Mouse (Mus musculus) myocyte (in vitro differentiated cells): ENCODE data around the gene Rpl9-ps6. TPM values are rescaled to one million over a fixed set of nuclear protein-coding genes. Genes with fewer than 3 reads are reported as not detected.

Experiments used
- H3K27me3 ChIP-seq: one replicate; pipeline ENCODE4 v1.6.1; 2011; ENCODE audit not compliant: control insufficient read depth, insufficient read depth, insufficient read length
- H3K36me3 ChIP-seq: one replicate; pipeline ENCODE4 v1.6.1; 2011; ENCODE audit not compliant: control insufficient read depth, insufficient read depth
- H3K4me2 ChIP-seq: one replicate; pipeline ENCODE4 v1.6.1; 2011; ENCODE audit warnings: low read depth, control low read depth
- H3K4me3 ChIP-seq: one replicate; pipeline ENCODE4 v1.5.1; 2011; ENCODE audit warnings: mild to moderate bottlenecking, control low read depth, moderate library complexity
- H3K79me2 ChIP-seq: one replicate; pipeline ENCODE4 v1.6.1; 2011; ENCODE audit not compliant: control insufficient read depth, insufficient read depth
- H3ac ChIP-seq: one replicate; pipeline ENCODE4 v1.6.1; 2011; ENCODE audit not compliant: control insufficient read depth, insufficient read length
- CEBPB ChIP-seq: IDR thresholded peaks from 2 replicates; pipeline ENCODE4 v1.6.1; 2011; ENCODE audit warnings: mild to moderate bottlenecking, moderate library complexity; ENCODE audit not compliant: poor library complexity, insufficient read depth, severe bottlenecking
- E2F4 ChIP-seq: IDR thresholded peaks from one replicate; pipeline ENCODE4 v1.6.1; 2011; ENCODE audit warnings: mild to moderate bottlenecking, control low read depth, moderate library complexity; ENCODE audit not compliant: insufficient read depth
- MAX ChIP-seq: IDR thresholded peaks from one replicate; pipeline ENCODE4 v1.6.1; 2011; ENCODE audit warnings: low read depth, mild to moderate bottlenecking, control low read depth
- MYOD1 ChIP-seq, 3 experiments: IDR thresholded peaks; one replicate each; pipeline ENCODE4 v1.6.1; 2011; ENCODE audit warnings: control low read depth in 2 of 3, low read depth in 2 of 3, mild to moderate bottlenecking in 2 of 3, moderate library complexity in 1 of 3; ENCODE audit not compliant: insufficient read length in 2 of 3, control insufficient read depth in 1 of 3
- MYOG ChIP-seq, 3 experiments: IDR thresholded peaks; one replicate each; pipeline ENCODE4 v1.6.1; 2011; ENCODE audit warnings: control low read depth in 2 of 3, low read depth in 2 of 3, mild to moderate bottlenecking in 2 of 3; ENCODE audit not compliant: insufficient read length in 2 of 3, control insufficient read depth in 1 of 3, insufficient read depth in 1 of 3
- POLR2A ChIP-seq: IDR thresholded peaks from one replicate; pipeline ENCODE4 v1.6.1; 2011; ENCODE audit warnings: low read depth, mild to moderate bottlenecking, control low read depth, moderate library complexity; ENCODE audit not compliant: insufficient read length
- POLR2AphosphoS2 ChIP-seq: IDR thresholded peaks from one replicate; pipeline ENCODE4 v1.6.1; 2011; ENCODE audit warnings: low read depth, control low read depth; ENCODE audit not compliant: insufficient read length
- REST ChIP-seq: IDR thresholded peaks from one replicate; pipeline ENCODE4 v1.6.1; 2011; ENCODE audit warnings: mild to moderate bottlenecking, control low read depth, moderate library complexity; ENCODE audit not compliant: insufficient read depth, insufficient read length
- SRF ChIP-seq: IDR thresholded peaks from one replicate; pipeline ENCODE4 v1.6.1; 2011; ENCODE audit warnings: low read depth; ENCODE audit not compliant: control insufficient read depth, insufficient read length
- TCF12 ChIP-seq: IDR thresholded peaks from one replicate; pipeline ENCODE4 v1.6.1; 2011; ENCODE audit warnings: mild to moderate bottlenecking, control low read depth; ENCODE audit not compliant: poor library complexity, insufficient read depth, severe bottlenecking
- TCF3 ChIP-seq: IDR thresholded peaks from one replicate; pipeline ENCODE4 v1.6.1; 2011; ENCODE audit warnings: low read depth, control low read depth; ENCODE audit not compliant: insufficient read length
- USF1 ChIP-seq: IDR thresholded peaks from one replicate; pipeline ENCODE4 v1.6.1; 2011; ENCODE audit warnings: low read depth, mild to moderate bottlenecking, control low read depth, moderate library complexity
- polyA plus RNA-seq: library from polyadenylated mRNA; unstranded; fragments of >200 nt; fragmentation: generic; extraction: Trizol; gene quantifications from one replicate; pipeline ENCODE4 v1.2.1, GENCODE M21; 2012; ENCODE audit warnings: missing spikeins

Rpl9-ps6 gene
- polyA plus RNA-seq, 1 experiment = 91.2 TPM

GRCm38 (mm10) chr19:32476016-32476711 is 9.8 kb upstream of the Rpl9-ps6 start:
- no peak for TF ChIP-seq REST
- no peak for TF ChIP-seq SRF
- no peak for TF ChIP-seq TCF12
- TF ChIP-seq MYOD1 (IDR thresholded peaks at IDR 0.05; ENCODE audit: control insufficient read depth in 1 of 3, insufficient read length in 2 of 3, low read depth in 2 of 3) = no peak
- TF ChIP-seq MYOG (IDR thresholded peaks at IDR 0.05; ENCODE audit: control insufficient read depth in 1 of 3, insufficient read depth in 1 of 3, insufficient read length in 2 of 3, low read depth in 2 of 3) = no peak
- no peak for TF ChIP-seq POLR2AphosphoS2
- no peak for TF ChIP-seq POLR2A
- TF ChIP-seq USF1 = no peak
- no peak for TF ChIP-seq MAX
- TF ChIP-seq TCF3 = no peak
- no peak for TF ChIP-seq E2F4
- no peak for TF ChIP-seq CEBPB

GRCm38 (mm10) chr19:32470570-32471263 is 4.3 kb upstream of the Rpl9-ps6 start:
- Histone ChIP-seq H3K27me3 (no peaks in the 10 kb centered on the region), H3K36me3 (no peaks in the 10 kb centered on the region), H3K4me3 (no peak overlapping the region), H3K79me2 (no peaks in the 10 kb centered on the region), H3ac (no peak overlapping the region), H3K4me2 (peak overlapping the region; percentile 1)
- TF ChIP-seq MYOD1 (IDR thresholded peaks at IDR 0.05; ENCODE audit: control insufficient read depth in 1 of 3, insufficient read length in 2 of 3, low read depth in 2 of 3) (no peak), TCF3 (no peak), REST (no peak), MAX (no peak), USF1 (no peak), CEBPB (no peak), POLR2AphosphoS2 (no peak), MYOG (IDR thresholded peaks at IDR 0.05; ENCODE audit: control insufficient read depth in 1 of 3, insufficient read depth in 1 of 3, insufficient read length in 2 of 3, low read depth in 2 of 3) (no peak), E2F4 (no peak), SRF (no peak), POLR2A (no peak), TCF12 (no peak)

More at GRCm38 (mm10) chr19:32476016-32476711, 9.8 kb upstream of the Rpl9-ps6 start:
- no peak overlapping the region for H3ac ChIP-seq
- H3K4me2 ChIP-seq = no peak overlapping the region
- H3K27me3 ChIP-seq = peaks cover 7% of the 10 kb centered on the region
- no peaks in the 10 kb centered on the region for H3K36me3 ChIP-seq
- H3K79me2 ChIP-seq = no peaks in the 10 kb centered on the region
- no peak overlapping the region for H3K4me3 ChIP-seq

GRCm38 (mm10) chr19:32470059-32470497 is 3.7 kb upstream of the Rpl9-ps6 start:
- Histone ChIP-seq H3ac (no peak overlapping the region), H3K4me2 (peak overlapping the region; percentile 1), H3K79me2 (no peaks in the 10 kb centered on the region), H3K36me3 (no peaks in the 10 kb centered on the region), H3K27me3 (no peaks in the 10 kb centered on the region), H3K4me3 (no peak overlapping the region)
- TF ChIP-seq CEBPB (peak; percentile 91), POLR2A (no peak)

GRCm38 (mm10) chr19:32467325-32467724 is 947 bp upstream of the Rpl9-ps6 start:
- Histone ChIP-seq H3K4me2 (no peak overlapping the region), H3ac (no peak overlapping the region), H3K36me3 (no peaks in the 10 kb centered on the region), H3K27me3 (no peaks in the 10 kb centered on the region), H3K4me3 (no peak overlapping the region), H3K79me2 (no peaks in the 10 kb centered on the region)
- no peak for TF ChIP-seq MYOG (IDR thresholded peaks at IDR 0.05; ENCODE audit: control insufficient read depth in 1 of 3, insufficient read depth in 1 of 3, insufficient read length in 2 of 3, low read depth in 2 of 3)
- no peak for TF ChIP-seq MAX
- TF ChIP-seq USF1 = no peak
- TF ChIP-seq POLR2A = no peak
- no peak for TF ChIP-seq TCF12
- TF ChIP-seq POLR2AphosphoS2 = no peak
- TF ChIP-seq REST = no peak
- TF ChIP-seq TCF3 = no peak
- TF ChIP-seq MYOD1 (IDR thresholded peaks at IDR 0.05; ENCODE audit: control insufficient read depth in 1 of 3, insufficient read length in 2 of 3, low read depth in 2 of 3) = no peak
- TF ChIP-seq E2F4 = no peak
- TF ChIP-seq CEBPB = no peak
